Mouse (Mus musculus): ENCODE measurements at regions not wholly inside any gene's neighbourhood (a gene's known extent, or its start where the extent isn't known, plus 50 kb on each side); places are given as distances from the start of the nearest gene placed in this dataset.
A peak's percentile ranks its signal among the peaks of the same experiment; 100 is the strongest.

DNA sequence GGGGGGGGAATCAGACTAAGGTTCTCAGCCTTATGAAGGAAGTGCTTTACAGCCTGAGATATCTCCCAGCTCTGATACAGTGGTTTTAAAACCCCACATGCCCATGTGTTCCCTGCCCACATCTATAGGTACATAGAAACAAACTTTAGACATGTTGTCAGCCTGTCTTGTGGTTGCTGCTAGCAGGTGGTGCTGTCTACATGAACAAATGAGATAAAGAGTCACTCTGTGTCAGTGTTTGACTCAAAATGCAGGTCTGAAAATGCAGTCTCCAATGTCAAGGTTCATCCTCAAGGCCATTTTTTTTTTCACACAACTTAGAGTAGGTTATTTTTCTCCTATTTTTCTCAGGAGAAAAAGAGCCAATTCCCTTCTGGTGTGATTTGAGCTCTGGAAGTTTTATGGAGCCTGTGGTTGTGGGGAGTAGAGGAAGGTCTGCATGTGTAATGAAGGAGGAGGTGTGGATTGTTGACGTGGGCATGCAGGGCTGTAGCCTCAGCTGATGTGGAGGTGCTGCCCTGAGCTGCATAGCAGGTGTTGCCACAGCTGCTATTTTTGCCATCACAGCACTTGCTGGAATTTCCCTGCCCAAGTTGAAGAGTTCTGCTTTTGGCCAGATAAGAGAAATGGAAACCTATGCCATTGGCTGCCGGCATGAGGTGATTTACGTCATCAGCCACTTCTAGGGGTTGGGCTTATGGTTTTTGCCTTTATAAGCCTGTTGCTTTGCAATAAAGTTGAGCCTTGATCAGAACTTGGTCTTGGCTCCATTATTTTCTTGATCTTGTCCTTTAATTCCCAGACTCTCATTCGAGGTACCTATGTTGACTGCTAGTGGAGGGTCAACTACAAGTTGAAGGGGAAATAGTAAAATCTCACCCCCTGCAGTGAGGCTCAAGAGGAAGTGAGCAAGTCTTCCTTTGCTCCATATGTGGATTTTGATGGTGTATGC is 486.5 kb upstream of the Adamts16 start:
- Histone ChIP-seq H3K4me1 (replicated peaks) (peaks cover 4% of the 10 kb centered on the region; the same call in 1 of the 2 replicates), H3K27ac (no peak overlapping the region), H3K27me3 (no peaks in the 10 kb centered on the region), H3K9ac (no peak overlapping the region), H3K36me3 (no peaks in the 10 kb centered on the region), H3K4me3 (no peak overlapping the region), H3K4me2 (no peak overlapping the region), H3K9me3 (replicated peaks) (no peaks in the 10 kb centered on the region)
- peak; percentile 60; the same call in 1 of the 2 replicates for ATAC-seq (replicated peaks; ENCODE audit: insufficient number of reproducible peaks, insufficient read depth, low FRiP score, low read depth)
- 40% methylated on average over 4 of the region's 4 CpGs for WGBS

- 78% methylated on average over 3 of the region's 3 CpGs for WGBS
- H3K27me3 ChIP-seq, result no peaks in the 10 kb centered on the region
Measured at GRCm38 (mm10) chr13:71320489-71320888, 478.9 kb upstream of the Adamts16 start.

DNA sequence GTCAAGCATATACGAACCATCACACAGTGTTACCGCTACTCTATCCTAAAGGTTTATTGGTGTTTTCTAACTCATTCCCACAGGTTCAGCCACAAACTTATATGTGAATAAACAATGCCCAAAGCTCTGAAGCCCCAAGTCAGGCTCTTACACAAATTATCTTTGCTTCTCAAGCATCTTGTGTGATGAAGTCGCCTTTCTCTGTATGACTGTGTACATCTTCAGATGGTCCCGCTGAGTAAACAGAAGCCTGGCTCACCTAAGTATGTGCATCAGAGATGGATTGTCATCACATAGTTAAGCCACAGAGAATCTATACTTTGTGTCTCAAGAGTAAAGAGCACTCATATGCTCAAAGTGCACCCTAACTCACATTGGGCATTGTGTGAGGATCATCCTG is 462.3 kb upstream of the Adamts16 start:
- H3K4me2 ChIP-seq, result no peak overlapping the region
- no peak overlapping the region for H3K27ac ChIP-seq
- H3K9me3 ChIP-seq (replicated peaks), result no peaks in the 10 kb centered on the region
- ATAC-seq (replicated peaks; ENCODE audit: insufficient number of reproducible peaks, insufficient read depth, low FRiP score, low read depth), result no peak
- no peaks in the 10 kb centered on the region for H3K4me1 ChIP-seq (replicated peaks)
- WGBS, result 87% methylated on average over 4 of the region's 4 CpGs
- no peak overlapping the region for H3K9ac ChIP-seq
- no peaks in the 10 kb centered on the region for H3K36me3 ChIP-seq
- H3K4me3 ChIP-seq, result no peak overlapping the region
- no peaks in the 10 kb centered on the region for H3K27me3 ChIP-seq

More at GRCm38 (mm10) chr13:71320489-71320888, 478.9 kb upstream of the Adamts16 start:
- H3K27ac ChIP-seq, result no peak overlapping the region
- no peaks in the 10 kb centered on the region for H3K4me1 ChIP-seq (replicated peaks)
- no peaks in the 10 kb centered on the region for H3K9me3 ChIP-seq (replicated peaks)
- no peak overlapping the region for H3K4me3 ChIP-seq
- H3K4me2 ChIP-seq, result no peak overlapping the region
- ATAC-seq (replicated peaks; ENCODE audit: insufficient number of reproducible peaks, insufficient read depth, low FRiP score, low read depth), result no peak
- H3K36me3 ChIP-seq, result no peaks in the 10 kb centered on the region
- no peak overlapping the region for H3K9ac ChIP-seq

- no peak overlapping the region for H3K4me3 ChIP-seq
- H3K27me3 ChIP-seq, result no peaks in the 10 kb centered on the region
- no peaks in the 10 kb centered on the region for H3K4me1 ChIP-seq (replicated peaks)
- no peak overlapping the region for H3K9ac ChIP-seq
- H3K9me3 ChIP-seq (replicated peaks), result no peaks in the 10 kb centered on the region
- H3K4me2 ChIP-seq, result no peak overlapping the region
- H3K27ac ChIP-seq, result no peak overlapping the region
- no peaks in the 10 kb centered on the region for H3K36me3 ChIP-seq
- 62% methylated on average over 2 of the region's 2 CpGs for WGBS
- no peak for ATAC-seq (replicated peaks; ENCODE audit: insufficient number of reproducible peaks, insufficient read depth, low FRiP score, low read depth)
Measured at GRCm38 (mm10) chr13:71275991-71276390, 434.4 kb upstream of the Adamts16 start.

- Histone ChIP-seq H3K36me3 (no peaks in the 10 kb centered on the region), H3K9ac (no peak overlapping the region), H3K9me3 (replicated peaks) (no peaks in the 10 kb centered on the region), H3K4me3 (no peak overlapping the region), H3K4me1 (replicated peaks) (no peaks in the 10 kb centered on the region), H3K27me3 (no peaks in the 10 kb centered on the region), H3K27ac (no peak overlapping the region), H3K4me2 (no peak overlapping the region)
- WGBS, result 58% methylated on average over 3 of the region's 3 CpGs
- ATAC-seq (replicated peaks; ENCODE audit: insufficient number of reproducible peaks, insufficient read depth, low FRiP score, low read depth), result no peak
Measured at GRCm38 (mm10) chr13:71274139-71274538, 432.5 kb upstream of the Adamts16 start.

- Histone ChIP-seq H3K27ac (no peak overlapping the region), H3K27me3 (no peaks in the 10 kb centered on the region), H3K4me3 (no peak overlapping the region), H3K36me3 (no peaks in the 10 kb centered on the region), H3K9ac (no peak overlapping the region), H3K4me2 (no peak overlapping the region), H3K9me3 (replicated peaks) (no peaks in the 10 kb centered on the region), H3K4me1 (replicated peaks) (no peaks in the 10 kb centered on the region)
- ATAC-seq (replicated peaks; ENCODE audit: insufficient number of reproducible peaks, insufficient read depth, low FRiP score, low read depth), result no peak
- WGBS, result 86% methylated on average over 5 of the region's 5 CpGs
Measured at GRCm38 (mm10) chr13:71273485-71273884, 431.9 kb upstream of the Adamts16 start.

- H3K27ac ChIP-seq, result no peak overlapping the region
- H3K4me2 ChIP-seq, result no peak overlapping the region
- H3K27me3 ChIP-seq, result no peaks in the 10 kb centered on the region
- no peak overlapping the region for H3K9ac ChIP-seq
- no peaks in the 10 kb centered on the region for H3K4me1 ChIP-seq (replicated peaks)
- 81% methylated on average over 1 of the region's 1 CpGs for WGBS
- ATAC-seq (replicated peaks; ENCODE audit: insufficient number of reproducible peaks, insufficient read depth, low FRiP score, low read depth), result no peak
- no peak overlapping the region for H3K4me3 ChIP-seq
- no peaks in the 10 kb centered on the region for H3K9me3 ChIP-seq (replicated peaks)
- H3K36me3 ChIP-seq, result no peaks in the 10 kb centered on the region
Measured at GRCm38 (mm10) chr13:71273067-71273466, 431.5 kb upstream of the Adamts16 start.

DNA sequence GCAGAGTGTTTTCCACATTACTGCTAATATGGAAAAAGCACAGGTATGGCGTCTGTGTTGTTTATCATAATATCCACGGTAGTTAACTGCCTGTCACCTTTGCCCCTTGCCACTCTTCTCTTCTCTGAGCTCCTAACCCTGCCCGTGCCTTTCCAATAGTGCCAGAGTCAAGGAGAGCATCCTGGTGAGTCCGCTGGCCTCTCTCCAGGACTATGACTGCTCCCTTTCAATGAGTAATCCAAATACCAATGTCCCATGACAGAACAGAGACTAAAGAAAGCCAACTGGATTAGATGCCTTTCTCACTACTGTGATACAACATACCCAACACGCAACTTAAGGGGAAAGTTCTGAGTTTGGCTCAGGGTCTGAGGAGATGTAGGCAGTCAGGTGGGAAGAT is 430.8 kb upstream of the Adamts16 start:
- Histone ChIP-seq H3K27me3 (no peaks in the 10 kb centered on the region), H3K9ac (no peak overlapping the region), H3K36me3 (no peaks in the 10 kb centered on the region), H3K9me3 (replicated peaks) (no peaks in the 10 kb centered on the region), H3K4me2 (no peak overlapping the region), H3K4me3 (no peak overlapping the region), H3K4me1 (replicated peaks) (no peaks in the 10 kb centered on the region), H3K27ac (no peak overlapping the region)
- 62% methylated on average over 5 of the region's 5 CpGs for WGBS
- ATAC-seq (replicated peaks; ENCODE audit: insufficient number of reproducible peaks, insufficient read depth, low FRiP score, low read depth), result no peak

- ATAC-seq (replicated peaks; ENCODE audit: insufficient number of reproducible peaks, insufficient read depth, low FRiP score, low read depth), result no peak
- Histone ChIP-seq H3K4me3 (no peak overlapping the region), H3K9ac (no peak overlapping the region), H3K4me1 (replicated peaks) (no peaks in the 10 kb centered on the region), H3K4me2 (no peak overlapping the region), H3K36me3 (no peaks in the 10 kb centered on the region), H3K27ac (no peak overlapping the region), H3K9me3 (replicated peaks) (no peaks in the 10 kb centered on the region), H3K27me3 (no peaks in the 10 kb centered on the region)
- 70% methylated on average over 6 of the region's 6 CpGs for WGBS
Measured at GRCm38 (mm10) chr13:71271727-71272418, 430.3 kb upstream of the Adamts16 start.

GRCm38 (mm10) chr13:71270370-71270769 is 428.8 kb upstream of the Adamts16 start:
- Histone ChIP-seq H3K36me3 (no peaks in the 10 kb centered on the region), H3K9ac (no peak overlapping the region), H3K4me2 (no peak overlapping the region), H3K4me1 (replicated peaks) (no peaks in the 10 kb centered on the region), H3K27me3 (no peaks in the 10 kb centered on the region), H3K27ac (no peak overlapping the region), H3K9me3 (replicated peaks) (no peaks in the 10 kb centered on the region), H3K4me3 (no peak overlapping the region)
- 78% methylated on average over 8 of the region's 8 CpGs for WGBS
- ATAC-seq (replicated peaks; ENCODE audit: insufficient number of reproducible peaks, insufficient read depth, low FRiP score, low read depth), result no peak

DNA sequence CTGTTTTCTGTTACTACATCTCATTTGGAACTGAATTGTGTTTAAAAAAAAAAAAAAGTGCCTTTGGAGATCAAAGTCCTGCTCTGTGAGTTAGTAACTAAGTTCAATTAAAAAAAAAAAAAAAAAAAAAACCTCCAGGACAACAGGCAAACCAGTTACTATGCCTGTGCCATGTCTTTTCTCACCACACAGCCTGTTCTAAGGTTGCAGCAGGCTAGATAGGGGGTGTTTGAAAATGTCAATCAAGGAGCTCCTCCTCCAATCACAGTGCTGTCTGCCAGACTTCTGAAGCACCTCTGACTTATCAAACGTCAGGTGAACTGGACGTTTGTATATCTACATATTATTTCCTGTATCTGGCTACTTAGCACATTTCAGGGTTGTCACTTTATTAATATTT is 427.9 kb upstream of the Adamts16 start:
- H3K27me3 ChIP-seq, result no peaks in the 10 kb centered on the region
- no peaks in the 10 kb centered on the region for H3K36me3 ChIP-seq
- no peaks in the 10 kb centered on the region for H3K9me3 ChIP-seq (replicated peaks)
- H3K4me2 ChIP-seq, result no peak overlapping the region
- H3K4me1 ChIP-seq (replicated peaks), result no peaks in the 10 kb centered on the region
- no peak overlapping the region for H3K9ac ChIP-seq
- 47% methylated on average over 2 of the region's 2 CpGs for WGBS
- H3K27ac ChIP-seq, result no peak overlapping the region
- ATAC-seq (replicated peaks; ENCODE audit: insufficient number of reproducible peaks, insufficient read depth, low FRiP score, low read depth), result no peak
- no peak overlapping the region for H3K4me3 ChIP-seq
